Mouse (Mus musculus) MEL (cell line): ENCODE results near the gene Best1.
A peak's percentile ranks its signal among the peaks of the same experiment; 100 is the strongest.

ENCODE experiments used
- CHD2 ChIP-seq: IDR thresholded peaks from 2 replicates; pipeline ENCODE4 v1.6.1; 2011; ENCODE audit warnings: low read length, improper control_type of control experiment
- CTCF ChIP-seq, 3 experiments: IDR thresholded peaks in 2 of 3; conservative IDR thresholded peaks in 1 of 3; 2 replicates each; pipeline ENCODE4 v1.5.1; 2011 to 2012; ENCODE audit warnings: low read length in 3 of 3, low read depth in 2 of 3, mild to moderate bottlenecking in 2 of 3, improper control_type of control experiment in 1 of 3, inconsistent platforms in 1 of 3, mixed read lengths in 1 of 3, moderate library complexity in 1 of 3; ENCODE audit not compliant: control insufficient read depth in 1 of 3, insufficient read depth in 1 of 3, poor library complexity in 1 of 3, severe bottlenecking in 1 of 3
- EP300 ChIP-seq, 2 experiments: IDR thresholded peaks; 2 replicates each; pipeline ENCODE4 v1.6.1; 2011; ENCODE audit warnings: improper control_type of control experiment in 2 of 2, low read length in 2 of 2, low read depth in 1 of 2, mild to moderate bottlenecking in 1 of 2
- GABPA ChIP-seq: IDR thresholded peaks from 2 replicates; pipeline ENCODE4 v1.6.1; 2012; ENCODE audit warnings: low read depth, mild to moderate bottlenecking, inconsistent platforms, low read length, improper control_type of control experiment, moderate library complexity
- GATA1 ChIP-seq: IDR thresholded peaks from 2 replicates; pipeline ENCODE4 v1.6.1; 2011; ENCODE audit warnings: low read depth, low read length, improper control_type of control experiment
- KAT2A ChIP-seq: conservative IDR thresholded peaks from 2 replicates; pipeline ENCODE4 v1.6.1; 2012; ENCODE audit warnings: low read depth, low read length, improper control_type of control experiment, inconsistent platforms
- MEF2A ChIP-seq: IDR thresholded peaks from 2 replicates; pipeline ENCODE4 v1.6.1; 2014; ENCODE audit warnings: low read depth, mild to moderate bottlenecking, inconsistent platforms, low read length, improper control_type of control experiment; ENCODE audit not compliant: poor library complexity, insufficient replicate concordance, severe bottlenecking; ENCODE audit errors: extremely low read depth
- MYC ChIP-seq: IDR thresholded peaks from 2 replicates; pipeline ENCODE4 v1.6.1; 2011; ENCODE audit warnings: low read depth, mild to moderate bottlenecking, low read length, improper control_type of control experiment, moderate library complexity
- POLR2A ChIP-seq, 2 experiments: IDR thresholded peaks; 2 replicates each; pipeline ENCODE4 v1.6.1; 2011 to 2012; ENCODE audit warnings: low read length in 2 of 2, mild to moderate bottlenecking in 2 of 2, control low read depth in 1 of 2, improper control_type of control experiment in 1 of 2, low read depth in 1 of 2, moderate library complexity in 1 of 2; ENCODE audit not compliant: control insufficient read depth in 1 of 2, insufficient read depth in 1 of 2, poor library complexity in 1 of 2
- TBP ChIP-seq: IDR thresholded peaks from 2 replicates; pipeline ENCODE4 v1.8.0; 2011; ENCODE audit warnings: low read depth, low read length, improper control_type of control experiment
- USF1 ChIP-seq: IDR thresholded peaks from 2 replicates; pipeline ENCODE4 v1.6.1; 2014; ENCODE audit warnings: low read depth, mild to moderate bottlenecking, inconsistent platforms, low read length, improper control_type of control experiment, moderate library complexity
- ZC3H11A ChIP-seq: IDR thresholded peaks from 2 replicates; pipeline ENCODE4 v1.6.1; 2012; ENCODE audit warnings: low read depth, mild to moderate bottlenecking, inconsistent platforms, low read length, improper control_type of control experiment
- ZKSCAN1 ChIP-seq: IDR thresholded peaks from 2 replicates; pipeline ENCODE4 v1.6.1; 2012; ENCODE audit warnings: low read depth, mild to moderate bottlenecking, inconsistent platforms, low read length, improper control_type of control experiment, moderate library complexity

GRCm38 (mm10) chr19:10042232-10042631 is 40.8 kb upstream of the Best1 start:
- TF ChIP-seq MYC (no peak), USF1 (0 out of 2 replicates have a peak, but pooled peaks have one; percentile 2), KAT2A (no peak), POLR2A (IDR thresholded peaks at IDR 0.05; ENCODE audit: control insufficient read depth in 1 of 2, insufficient read depth in 1 of 2, low read depth in 1 of 2, low read length in 2 of 2, poor library complexity in 1 of 2) (no peak), GATA1 (peak; percentile 79), CHD2 (peak; percentile 56; the same call in 1 of the 2 replicates), ZKSCAN1 (no peak), EP300 (IDR thresholded peaks at IDR 0.05; ENCODE audit: low read depth in 1 of 2, low read length in 2 of 2) (peak; percentile 80 to 87), ZC3H11A (no peak), MEF2A (no peak), CTCF (IDR thresholded peaks at IDR 0.05 in 2 of 3, conservative IDR thresholded peaks at IDR 0.05 in 1 of 3; ENCODE audit: control insufficient read depth in 1 of 3, insufficient read depth in 1 of 3, low read depth in 2 of 3, low read length in 3 of 3, poor library complexity in 1 of 3, severe bottlenecking in 1 of 3) (no peak), GABPA (no peak), TBP (no peak)
